Mouse (Mus musculus) forebrain, postnatal 0 days (tissue): ENCODE measurements around the gene Shisa9. TPM values are rescaled to one million over a fixed set of nuclear protein-coding genes. Genes with fewer than 3 reads are reported as not detected.

Source experiments
- ATAC-seq: fragments of 200-750 bp; cut with Nextera tagmentation; 2 replicates; pipeline ENCODE4 v1.8.0; 2017; ENCODE audit warnings: mild to moderate bottlenecking, moderate library complexity
- DNase-seq: peaks from one replicate; pipeline ENCODE4 v3.0.0-alpha.2; 2015
- H3K27ac ChIP-seq: fragments of 300-500 bp; sonication (generic); 2 replicates; pipeline ENCODE4 v1.5.1; 2014; ENCODE audit warnings: low read depth, mild to moderate bottlenecking, antibody characterized with exemption, low read length, moderate library complexity, mixed read lengths
- H3K27me3 ChIP-seq: fragments of 300-500 bp; sonication (generic); 2 replicates; pipeline ENCODE4 v1.6.1; 2014; ENCODE audit warnings: mild to moderate bottlenecking, low read length, mixed read lengths; ENCODE audit not compliant: insufficient read depth
- H3K36me3 ChIP-seq: fragments of 300-500 bp; sonication (generic); 2 replicates; pipeline ENCODE4 v1.6.1; 2014; ENCODE audit warnings: mild to moderate bottlenecking, moderate library complexity; ENCODE audit not compliant: insufficient read depth
- H3K4me1 ChIP-seq: fragments of 300-500 bp; sonication (generic); 2 replicates; pipeline ENCODE4 v1.6.1; 2014; ENCODE audit warnings: antibody characterized with exemption; ENCODE audit not compliant: insufficient read depth
- H3K4me2 ChIP-seq: fragments of 300-500 bp; sonication (generic); 2 replicates; pipeline ENCODE4 v1.6.1; 2014; ENCODE audit warnings: low read depth, mild to moderate bottlenecking, moderate library complexity
- H3K4me3 ChIP-seq: fragments of 300-500 bp; sonication (generic); 2 replicates; pipeline ENCODE4 v1.5.1; 2014; ENCODE audit warnings: low read depth, low read length, mixed read lengths
- H3K9ac ChIP-seq: fragments of 300-500 bp; sonication (generic); 2 replicates; pipeline ENCODE4 v1.6.1; 2014; ENCODE audit warnings: mild to moderate bottlenecking
- H3K9me3 ChIP-seq: fragments of 300-500 bp; sonication (generic); 2 replicates; pipeline ENCODE4 v1.6.1; 2016; ENCODE audit warnings: low read length
- CTCF ChIP-seq: sonication (generic); IDR thresholded peaks from 2 replicates; pipeline ENCODE4 v1.5.1; 2016; ENCODE audit warnings: antibody characterized with exemption, control low read depth, low read depth
- WGBS: fragments of 180-500 bp; shearing (Covaris S2); extraction: QIAGEN DNeasy Blood & Tissue Kit; methylation state at CpG from one replicate; pipeline ENCODE4 v1.1.7; 2014; 5-methylcytosine and 5-hydroxymethylcytosine counted together
- polyA plus RNA-seq: library from polyadenylated mRNA; unstranded; fragments of >200 nt; fragmentation: Nextera tagmentation; extraction: Ambion mirVana; gene quantifications from 2 replicates; pipeline ENCODE4 v1.2.1, GENCODE M21; 2015
- total RNA-seq: library from RNA; depleted of rRNA; stranded (reverse); fragments of >200 nt; gene quantifications from 2 replicates; pipeline ENCODE4 v1.2.3, GENCODE M21; 2014

The Shisa9 gene
- total and polyA plus RNA-seq, 2 experiments from 2014 or later = 21.7 to 38.2 TPM

DNA sequence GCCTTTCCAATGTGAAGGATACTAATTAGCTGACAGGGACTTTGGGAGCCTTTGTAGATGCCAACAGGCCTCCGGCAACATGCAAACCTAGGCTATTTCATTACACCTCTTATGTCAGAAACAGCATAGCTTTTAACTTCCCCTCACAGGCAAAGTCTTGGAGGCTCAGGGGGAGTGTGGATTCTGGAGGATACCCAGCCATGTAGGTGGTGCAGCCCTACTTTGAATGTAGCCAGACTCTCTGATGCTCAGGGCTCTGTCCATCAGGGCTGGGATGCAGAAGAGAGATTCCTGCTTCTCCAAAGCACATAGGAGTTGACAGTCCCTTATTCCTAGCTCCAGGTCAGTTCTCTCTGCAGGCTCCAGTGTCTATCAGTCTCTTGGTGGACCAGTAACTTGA lies 133.0 kb downstream of the Shisa9 start:
- ATAC-seq (no peak), DNase-seq (no peak)
- 86% methylated on average over 1 of the region's 1 CpGs for WGBS
- no peaks in the 10 kb centered on the region for H3K9me3 ChIP-seq
- H3K4me1 ChIP-seq = peaks cover 11% of the 10 kb centered on the region
- TF ChIP-seq CTCF = no peak
- H3K36me3 ChIP-seq = no peaks in the 10 kb centered on the region
- no peak overlapping the region for H3K9ac ChIP-seq
- no peak overlapping the region for H3K4me3 ChIP-seq
- no peak overlapping the region for H3K27ac ChIP-seq
- no peaks in the 10 kb centered on the region for H3K27me3 ChIP-seq
- no peak overlapping the region for H3K4me2 ChIP-seq

- H3K4me3 ChIP-seq = no peak overlapping the region
- 54% methylated on average over 3 of the region's 3 CpGs for WGBS
- H3K4me2 ChIP-seq = no peak overlapping the region
- TF ChIP-seq CTCF = no peak
- peaks cover 11% of the 10 kb centered on the region for H3K4me1 ChIP-seq
- H3K27ac ChIP-seq = no peak overlapping the region
- DNase-seq (no peak), ATAC-seq (no peak)
- no peaks in the 10 kb centered on the region for H3K9me3 ChIP-seq
- no peaks in the 10 kb centered on the region for H3K36me3 ChIP-seq
- no peak overlapping the region for H3K9ac ChIP-seq
- no peaks in the 10 kb centered on the region for H3K27me3 ChIP-seq
These were observed 135.6 kb downstream of the Shisa9 start for GRCm38 (mm10) chr16:12119463-12119862.

- Histone ChIP-seq H3K4me2 (no peak overlapping the region), H3K9me3 (no peaks in the 10 kb centered on the region), H3K4me1 (no peaks in the 10 kb centered on the region), H3K27ac (no peak overlapping the region), H3K9ac (no peak overlapping the region), H3K27me3 (no peaks in the 10 kb centered on the region), H3K4me3 (no peak overlapping the region), H3K36me3 (no peaks in the 10 kb centered on the region)
- DNase-seq (no peak), ATAC-seq (no peak)
- TF ChIP-seq CTCF = no peak
- WGBS = 48% methylated on average over 3 of the region's 3 CpGs
These were observed 145.9 kb downstream of the Shisa9 start for GRCm38 (mm10) chr16:12129782-12130181.

DNA sequence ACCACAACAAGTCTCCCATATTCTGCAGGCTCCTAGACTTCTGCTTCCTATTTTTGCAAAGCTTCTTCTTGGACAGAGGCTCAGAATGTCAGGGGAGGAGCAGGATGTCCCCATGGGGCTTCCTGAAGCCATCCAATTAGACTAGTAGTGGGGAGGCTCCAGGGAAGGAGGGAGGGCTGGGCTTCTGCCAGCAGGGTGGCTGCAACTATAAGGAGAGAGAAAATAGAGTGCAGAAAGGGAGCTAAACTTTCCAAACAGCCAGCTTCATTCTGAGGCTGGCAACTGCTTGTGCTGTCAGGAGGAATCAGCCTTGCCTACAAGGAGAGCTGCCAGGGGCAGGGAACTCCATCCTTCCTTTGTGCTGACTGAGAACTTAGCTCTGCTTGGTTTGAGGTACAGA lies 162.8 kb downstream of the Shisa9 start:
- Histone ChIP-seq H3K4me1 (no peaks in the 10 kb centered on the region), H3K4me3 (no peak overlapping the region), H3K36me3 (no peaks in the 10 kb centered on the region), H3K9me3 (no peaks in the 10 kb centered on the region), H3K4me2 (no peak overlapping the region), H3K27me3 (no peaks in the 10 kb centered on the region), H3K9ac (no peak overlapping the region), H3K27ac (no peak overlapping the region)
- no peak for TF ChIP-seq CTCF
- ATAC-seq (peak; percentile 51), DNase-seq (peak; percentile 41)

DNA sequence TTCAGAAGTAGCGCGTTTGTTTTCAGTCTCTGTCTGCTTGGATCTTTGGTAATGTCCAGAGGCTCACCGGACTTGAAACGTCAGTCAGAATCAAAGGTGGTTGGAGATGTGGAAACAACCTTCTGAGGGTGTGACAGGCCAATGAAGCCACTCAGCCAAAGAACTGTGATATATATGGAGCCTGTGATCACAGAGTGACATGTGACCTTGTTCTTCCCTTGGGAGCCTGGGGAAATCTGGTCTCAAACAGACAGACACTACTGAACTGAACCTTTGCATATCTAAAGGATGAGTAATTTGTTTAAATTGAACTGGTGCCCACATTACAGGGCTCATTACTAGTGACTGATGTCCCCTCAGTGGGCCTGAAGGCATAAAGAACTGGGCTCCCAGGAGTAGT lies 168.1 kb downstream of the Shisa9 start:
- no peak overlapping the region for H3K27ac ChIP-seq
- ATAC-seq = no peak
- no peaks in the 10 kb centered on the region for H3K36me3 ChIP-seq
- H3K9ac ChIP-seq = no peak overlapping the region
- H3K4me2 ChIP-seq = no peak overlapping the region
- WGBS = 51% methylated on average over 4 of the region's 4 CpGs
- no peaks in the 10 kb centered on the region for H3K9me3 ChIP-seq
- no peak for TF ChIP-seq CTCF
- H3K27me3 ChIP-seq = no peaks in the 10 kb centered on the region
- no peak for DNase-seq
- no peaks in the 10 kb centered on the region for H3K4me1 ChIP-seq
- H3K4me3 ChIP-seq = no peak overlapping the region

- no peaks in the 10 kb centered on the region for H3K27me3 ChIP-seq
- no peak overlapping the region for H3K4me3 ChIP-seq
- no peak overlapping the region for H3K4me2 ChIP-seq
- DNase-seq (peak; percentile 46), ATAC-seq (peak; percentile 42; the same call in 1 of the 2 replicates)
- H3K4me1 ChIP-seq = no peaks in the 10 kb centered on the region
- H3K9ac ChIP-seq = no peak overlapping the region
- no peak for TF ChIP-seq CTCF
- no peak overlapping the region for H3K27ac ChIP-seq
- H3K36me3 ChIP-seq = no peaks in the 10 kb centered on the region
- WGBS = 33% methylated on average over 2 of the region's 2 CpGs
- no peaks in the 10 kb centered on the region for H3K9me3 ChIP-seq
These were observed 170.6 kb downstream of the Shisa9 start for GRCm38 (mm10) chr16:12154476-12154875.

DNA sequence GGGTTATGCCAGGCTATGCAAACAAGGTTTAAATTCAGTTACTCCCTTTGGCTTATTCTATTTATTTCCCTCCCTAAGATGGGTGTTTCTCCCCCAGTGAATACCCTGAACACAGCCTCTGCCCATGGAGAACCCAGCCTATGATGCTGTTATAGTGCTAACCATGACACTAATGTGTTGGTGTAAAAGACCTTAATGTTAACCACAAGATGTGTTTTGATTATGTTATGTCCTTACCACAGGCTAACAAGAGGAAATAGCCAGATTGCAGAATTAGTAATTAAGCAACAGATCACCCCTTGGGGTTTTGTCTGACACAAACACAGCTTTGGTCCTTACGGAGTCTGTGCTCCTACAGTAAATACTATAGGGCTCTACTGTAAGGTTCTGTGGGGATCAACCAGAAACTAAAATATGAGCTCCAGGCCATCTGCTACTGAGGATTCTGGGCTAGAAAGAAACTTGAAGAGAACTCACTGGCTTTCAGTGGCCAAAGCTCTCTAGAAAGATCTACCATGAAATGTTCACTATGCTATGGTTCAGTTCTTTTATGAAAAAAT lies 189.6 kb downstream of the Shisa9 start:
- no peaks in the 10 kb centered on the region for H3K4me1 ChIP-seq
- ATAC-seq (no peak), DNase-seq (no peak)
- no peak for TF ChIP-seq CTCF
- H3K27me3 ChIP-seq = no peaks in the 10 kb centered on the region
- H3K9ac ChIP-seq = no peak overlapping the region
- no peaks in the 10 kb centered on the region for H3K36me3 ChIP-seq
- no peak overlapping the region for H3K4me2 ChIP-seq
- H3K27ac ChIP-seq = no peak overlapping the region
- H3K9me3 ChIP-seq = no peaks in the 10 kb centered on the region
- 63% methylated on average over 1 of the region's 1 CpGs for WGBS
- no peak overlapping the region for H3K4me3 ChIP-seq
